Mouse (Mus musculus) CD4-positive, CD25-positive, alpha-beta regulatory T cell, adult 4 months (primary cell): Measurements from ENCODE around the gene Sfmbt1. TPM values are rescaled to one million over a fixed set of nuclear protein-coding genes. Genes with fewer than 3 reads are reported as not detected.

Source experiments
- ATAC-seq: one replicate; pipeline ENCODE4 v1.8.0; 2017
- polyA plus RNA-seq, 2 experiments: library from polyadenylated mRNA; unstranded; fragments of 100-300 nt; shearing (Covaris generic); gene quantifications; one replicate each; pipeline ENCODE4 v1.2.1; 2017

Gene Sfmbt1
- polyA plus RNA-seq, 2 experiments from 2014 or later: 10.8 to 12.6 TPM

GRCm38 (mm10) chr14:30826174-30827140 lies 111.8 kb downstream of the Sfmbt1 start:
- ATAC-seq: peak; percentile 18

DNA sequence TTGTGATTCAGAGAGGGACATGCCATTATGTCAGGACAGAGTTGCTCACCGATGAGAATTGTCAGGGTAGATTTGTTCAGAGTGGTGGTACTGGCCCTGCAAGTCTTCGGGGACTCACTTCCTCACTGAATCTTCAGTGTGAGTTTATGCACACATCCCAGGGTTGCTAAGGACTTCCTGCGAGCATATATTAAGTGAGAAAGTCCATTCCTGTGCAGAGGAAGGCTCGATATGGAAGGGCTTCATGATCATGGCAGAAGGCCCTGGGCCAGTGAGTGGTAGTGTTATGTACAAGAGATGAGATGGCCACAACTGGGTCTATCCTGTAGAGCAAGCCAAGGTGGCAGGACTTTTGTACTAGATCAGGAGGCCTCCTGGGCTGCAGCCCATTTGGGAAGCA lies 112.8 kb downstream of the Sfmbt1 start:
- ATAC-seq: no peak

- ATAC-seq: no peak
Measured at GRCm38 (mm10) chr14:30828077-30828476, 113.4 kb downstream of the Sfmbt1 start.

GRCm38 (mm10) chr14:30828635-30829460 lies 114.2 kb downstream of the Sfmbt1 start:
- no peak for ATAC-seq

GRCm38 (mm10) chr14:30837416-30837996 lies 122.9 kb downstream of the Sfmbt1 start:
- ATAC-seq: no peak

DNA sequence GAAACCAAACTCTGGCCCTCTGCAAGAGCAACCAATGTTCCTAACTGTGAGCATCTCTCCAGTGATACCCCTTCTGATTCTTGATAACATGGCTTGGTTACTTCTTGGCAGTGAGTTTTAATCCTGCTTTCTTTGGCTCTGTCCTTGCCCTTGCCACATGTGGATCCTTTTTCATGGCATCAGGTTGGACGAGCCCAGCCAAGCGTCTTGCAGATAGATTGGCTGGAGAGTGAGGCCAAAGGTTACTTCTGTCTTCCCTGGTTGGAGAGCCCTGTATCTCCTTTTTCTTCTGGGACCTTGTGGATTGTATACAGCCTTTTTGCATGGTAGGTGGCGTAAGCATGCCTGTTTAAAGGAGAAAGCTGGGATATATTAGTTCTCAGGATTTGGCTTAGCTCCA lies 129.1 kb downstream of the Sfmbt1 start:
- ATAC-seq: no peak

GRCm38 (mm10) chr14:30850504-30850903 lies 135.9 kb downstream of the Sfmbt1 start:
- ATAC-seq: no peak

DNA sequence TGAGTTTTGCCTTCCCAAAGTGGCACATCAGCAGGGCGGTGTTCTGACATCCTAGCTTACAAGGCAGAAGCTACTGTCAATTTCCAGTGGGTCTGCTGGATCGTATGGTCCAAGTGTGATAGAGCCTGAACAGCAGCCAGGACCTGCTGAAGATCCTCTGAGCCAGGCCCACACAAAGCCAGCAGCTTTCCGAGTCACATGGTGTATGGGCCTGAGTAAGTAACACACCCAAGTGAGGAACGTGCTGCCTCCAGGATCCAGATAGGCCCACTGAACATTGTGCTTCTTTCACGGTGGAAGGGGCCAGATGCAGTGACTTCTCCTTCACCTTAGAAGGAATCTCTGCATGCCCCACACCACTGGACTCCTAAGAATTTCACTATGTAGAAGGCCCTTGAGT lies 137.7 kb downstream of the Sfmbt1 start:
- ATAC-seq: no peak

GRCm38 (mm10) chr14:30855316-30855715 lies 140.7 kb downstream of the Sfmbt1 start:
- ATAC-seq: no peak

DNA sequence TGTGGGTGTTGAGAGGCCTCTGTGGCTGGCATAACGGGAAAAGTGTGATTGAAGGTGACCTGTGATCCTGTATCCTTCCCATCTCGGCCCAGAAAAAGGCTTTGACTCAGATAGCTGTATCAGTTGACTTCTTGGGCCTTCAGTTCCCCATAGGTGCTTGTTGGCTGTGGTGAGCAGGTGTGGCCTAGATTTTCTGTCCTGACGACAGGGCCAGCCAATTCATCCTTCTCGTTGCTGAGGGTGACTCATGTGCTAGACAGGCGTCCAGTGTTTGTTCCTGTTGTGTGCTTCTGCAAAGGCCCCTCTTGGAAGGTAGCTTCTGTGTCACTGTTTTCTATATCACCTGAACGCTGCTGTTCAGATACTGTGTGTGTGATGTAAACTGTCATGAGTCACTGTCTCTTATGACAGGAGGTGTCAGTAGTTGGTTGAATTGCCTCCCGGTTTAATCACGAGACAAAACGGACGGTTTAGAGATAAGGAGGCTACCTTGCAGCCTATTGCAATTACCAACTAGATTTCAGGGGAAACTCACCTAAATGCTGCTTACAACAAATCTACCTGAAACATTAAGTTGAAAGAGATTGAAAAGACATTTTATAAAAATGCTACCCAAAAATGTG lies 142.3 kb downstream of the Sfmbt1 start:
- ATAC-seq: no peak

DNA sequence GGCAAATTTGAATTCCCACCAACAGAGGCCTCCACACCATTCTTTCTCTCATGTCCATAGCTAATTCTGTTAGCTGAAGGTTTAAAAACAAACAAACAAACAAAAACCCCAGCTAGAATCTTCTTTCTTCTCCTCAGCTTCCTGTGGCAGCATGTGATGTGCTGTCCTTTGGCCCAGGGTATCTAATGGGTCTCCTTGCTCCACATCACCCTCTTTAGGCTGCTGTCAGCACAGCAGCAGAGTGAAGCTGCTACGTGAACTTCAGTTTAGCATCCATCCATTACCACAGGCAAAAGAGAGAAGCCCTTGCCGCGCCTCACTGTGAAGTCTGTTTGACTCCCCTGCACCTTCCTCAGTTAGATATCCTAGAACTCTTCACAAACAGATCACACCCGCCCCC lies 143.3 kb downstream of the Sfmbt1 start:
- no peak for ATAC-seq

- ATAC-seq: no peak
Measured at GRCm38 (mm10) chr14:30861421-30862125, 146.9 kb downstream of the Sfmbt1 start.

GRCm38 (mm10) chr14:30862368-30862767 lies 147.7 kb downstream of the Sfmbt1 start:
- no peak for ATAC-seq

- no peak for ATAC-seq
Measured at GRCm38 (mm10) chr14:30865311-30865710, 150.7 kb downstream of the Sfmbt1 start.

GRCm38 (mm10) chr14:30867042-30867441 lies 152.4 kb downstream of the Sfmbt1 start:
- no peak for ATAC-seq

- no peak for ATAC-seq
Measured at GRCm38 (mm10) chr14:30868826-30869225, 154.2 kb downstream of the Sfmbt1 start.

DNA sequence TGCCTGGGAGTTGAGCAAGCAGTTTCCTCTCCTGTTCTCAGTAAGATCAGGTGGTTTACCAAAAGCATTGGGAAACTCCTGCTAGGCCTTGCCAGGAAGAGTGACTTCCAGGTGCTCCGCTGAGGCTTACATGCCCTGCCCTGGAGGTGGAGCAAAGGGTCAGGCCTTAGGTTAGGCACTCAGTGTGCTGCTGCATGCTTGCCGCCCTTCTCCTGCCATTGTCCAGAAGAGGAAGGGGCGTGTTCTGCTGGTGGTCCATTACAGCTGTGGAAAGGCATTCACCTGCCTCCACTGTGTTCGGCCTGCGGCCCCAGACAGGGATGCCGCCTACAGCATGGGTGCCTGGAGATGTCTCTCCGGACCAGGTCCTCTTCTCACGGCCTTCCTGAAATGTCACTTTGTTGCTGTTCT lies 154.7 kb downstream of the Sfmbt1 start:
- no peak for ATAC-seq

- no peak for ATAC-seq
Measured at GRCm38 (mm10) chr14:30870206-30871147, 155.8 kb downstream of the Sfmbt1 start.
